Mouse (Mus musculus) bone marrow macrophage, adult 2 months (primary cell): ENCODE measurements at regions not wholly inside any gene's neighbourhood (a gene's known extent, or its start where the extent isn't known, plus 50 kb on each side); places are given as distances from the start of the nearest gene placed in this dataset.

Experiments used
- CTCF ChIP-seq: IDR thresholded peaks from 2 replicates; pipeline ENCODE4 v1.5.1; 2012; ENCODE audit warnings: low read depth, mild to moderate bottlenecking, low read length, moderate library complexity
- POLR2A ChIP-seq: IDR thresholded peaks from 2 replicates; pipeline ENCODE4 v1.6.1; 2012; ENCODE audit warnings: mild to moderate bottlenecking, low read depth, low read length, borderline replicate concordance

- TF ChIP-seq CTCF (no peak), POLR2A (no peak)
Observed at GRCm38 (mm10) chr9:61620105-61620504, 247.9 kb downstream of the Tle3 start.
